Mouse (Mus musculus) splenic B cell, adult 2 months (primary cell): ENCODE results near the gene Lrrc74b.

Experiments
- DNase-seq: peaks from one replicate; pipeline ENCODE4 v3.0.0-alpha.2; 2011; ENCODE audit warnings: low read depth, low spot score
- H3K27me3 ChIP-seq: 2 replicates; pipeline ENCODE4 v1.6.1; 2012; ENCODE audit warnings: mild to moderate bottlenecking, low read length, moderate library complexity, mixed read lengths; ENCODE audit not compliant: control insufficient read depth, poor library complexity, insufficient read depth, severe bottlenecking
- H3K36me3 ChIP-seq: 2 replicates; pipeline ENCODE4 v1.6.1; 2012; ENCODE audit warnings: mild to moderate bottlenecking, low read length, moderate library complexity, mixed read lengths; ENCODE audit not compliant: control insufficient read depth, poor library complexity, insufficient read depth, severe bottlenecking

The Lrrc74b gene

GRCm38 (mm10) chr16:17561128-17561750 is at the start of gene Lrrc74b:
Gene Lrrc74b (minus strand): TSS chr16:17561247.
- no peak for DNase-seq
- Histone ChIP-seq H3K27me3 (no peaks in the 10 kb centered on the region), H3K36me3 (no peaks in the 10 kb centered on the region)

GRCm38 (mm10) chr16:17605684-17606083 is 44.6 kb upstream of the Lrrc74b start:
- Histone ChIP-seq H3K36me3 (no peaks in the 10 kb centered on the region), H3K27me3 (no peaks in the 10 kb centered on the region)
- no peak for DNase-seq

GRCm38 (mm10) chr16:17604941-17605340 is 43.9 kb upstream of the Lrrc74b start:
- Histone ChIP-seq H3K36me3 (no peaks in the 10 kb centered on the region), H3K27me3 (no peaks in the 10 kb centered on the region)
- no peak for DNase-seq

GRCm38 (mm10) chr16:17600944-17601562 is 40.0 kb upstream of the Lrrc74b start:
- no peak for DNase-seq
- no peaks in the 10 kb centered on the region for H3K36me3 ChIP-seq
- no peaks in the 10 kb centered on the region for H3K27me3 ChIP-seq

DNA sequence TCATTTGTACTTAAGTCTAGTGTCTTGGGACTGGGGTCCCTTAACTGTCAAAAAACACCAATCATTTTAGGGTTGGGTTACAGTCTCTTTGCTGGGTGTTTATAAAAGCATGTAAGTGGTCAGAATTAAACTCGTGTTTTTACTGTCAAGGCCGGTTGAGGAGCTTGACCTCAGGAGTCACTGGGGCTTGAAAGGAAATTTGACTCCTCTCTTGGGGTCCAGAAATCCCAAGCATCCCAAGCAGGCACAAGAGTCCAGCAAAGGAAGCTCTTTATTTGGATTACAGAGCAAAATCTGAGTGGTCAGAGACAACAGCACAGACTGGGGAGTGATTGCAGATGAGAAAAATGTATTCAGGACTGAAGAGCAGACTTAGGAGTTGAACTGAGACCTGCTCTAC is 29.7 kb upstream of the Lrrc74b start:
- Histone ChIP-seq H3K27me3 (no peaks in the 10 kb centered on the region), H3K36me3 (no peaks in the 10 kb centered on the region)
- no peak for DNase-seq

DNA sequence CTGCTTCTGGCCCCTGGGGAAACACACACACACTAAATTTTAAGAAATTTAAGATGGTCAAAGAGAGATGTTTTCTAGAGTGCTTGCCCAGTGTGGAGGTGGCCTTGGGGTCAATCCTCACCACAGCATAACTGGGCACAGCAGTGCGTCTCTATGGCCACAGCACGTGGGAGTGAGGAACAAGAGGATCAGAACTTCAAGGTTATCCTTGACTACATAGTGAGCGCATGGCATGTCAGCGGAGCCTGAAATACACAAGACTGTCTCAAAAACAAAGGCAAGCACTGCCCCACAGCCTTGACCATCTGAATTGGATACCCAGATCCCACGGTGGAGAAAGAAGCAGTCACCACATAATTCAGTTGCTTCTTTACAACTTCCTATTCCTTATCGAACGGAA is 23.5 kb upstream of the Lrrc74b start:
- H3K36me3 ChIP-seq = no peaks in the 10 kb centered on the region
- DNase-seq = no peak
- no peaks in the 10 kb centered on the region for H3K27me3 ChIP-seq

GRCm38 (mm10) chr16:17583064-17583463 is 22.0 kb upstream of the Lrrc74b start, which contains the start of gene Slc7a4:
Gene Slc7a4 (minus strand): TSS chr16:17583214.
- Histone ChIP-seq H3K36me3 (no peaks in the 10 kb centered on the region), H3K27me3 (no peaks in the 10 kb centered on the region)
- DNase-seq = peak; percentile 45

DNA sequence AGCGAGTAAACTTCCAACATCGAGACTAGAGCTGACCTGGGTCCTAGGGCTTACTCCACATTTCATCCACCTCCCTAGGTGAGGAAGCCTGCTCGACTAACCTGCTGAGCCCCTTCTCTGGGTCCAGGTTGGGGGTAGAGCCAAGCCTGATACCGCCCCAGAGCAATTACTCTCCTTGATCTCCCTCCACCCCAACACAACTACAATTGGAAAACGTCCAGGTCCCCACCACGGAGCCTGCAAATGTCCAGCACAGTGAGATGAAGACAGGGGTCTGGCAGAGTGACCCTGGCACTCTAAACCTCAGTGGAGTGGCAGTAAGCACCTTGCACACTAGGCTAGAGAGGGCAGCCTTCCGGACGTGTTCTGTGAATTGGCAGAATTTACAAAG is 15.8 kb upstream of the Lrrc74b start:
- no peaks in the 10 kb centered on the region; the same call in 1 of the 2 replicates for H3K27me3 ChIP-seq
- no peaks in the 10 kb centered on the region for H3K36me3 ChIP-seq
- DNase-seq = no peak

DNA sequence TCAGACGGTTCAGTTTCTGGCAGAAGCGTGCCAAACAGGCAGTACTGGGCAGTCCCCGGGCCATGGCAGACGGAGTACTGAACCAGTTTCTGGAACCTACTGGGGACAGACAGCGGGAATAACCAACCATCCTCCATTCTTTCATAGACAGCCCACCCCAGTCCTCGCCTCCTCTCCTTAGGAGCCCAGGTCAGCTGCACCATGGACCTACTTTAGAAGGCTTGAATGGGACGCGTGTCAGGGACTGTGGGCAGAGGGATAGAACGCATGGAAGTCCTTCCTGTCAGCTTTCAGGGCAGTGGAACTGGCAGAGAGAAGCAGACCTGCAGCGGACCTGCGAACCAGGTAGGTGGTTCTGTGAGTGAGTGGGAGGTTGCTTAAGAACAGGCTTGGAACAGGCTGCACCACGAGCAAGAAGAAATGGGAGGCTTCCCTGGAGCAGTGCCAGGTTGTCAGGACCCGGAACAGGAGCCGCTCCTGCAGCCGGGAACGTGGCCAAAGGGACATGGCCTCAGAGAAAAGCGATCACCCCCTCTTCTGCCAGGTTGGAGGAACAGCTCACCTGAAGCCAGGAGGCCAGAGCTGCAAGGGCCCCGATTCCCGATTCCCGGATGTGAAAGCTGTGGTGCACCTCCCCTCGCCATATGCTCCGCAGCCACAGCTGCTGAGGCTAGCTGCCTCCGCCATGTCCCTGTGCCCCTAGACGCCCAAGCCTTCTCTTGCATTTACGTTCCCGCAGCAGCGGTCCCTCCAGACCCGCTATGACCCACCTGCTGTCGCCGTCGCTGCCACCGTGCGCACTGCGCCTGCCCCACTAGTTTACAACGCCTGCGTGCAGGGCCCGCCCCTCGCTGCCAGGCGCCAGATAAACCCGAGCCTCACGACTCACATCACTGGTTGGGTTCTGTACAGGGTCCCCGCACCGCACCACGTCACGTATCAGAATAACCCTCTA is 15.1 kb upstream of the Lrrc74b start:
- DNase-seq = no peak
- Histone ChIP-seq H3K36me3 (no peaks in the 10 kb centered on the region), H3K27me3 (no peaks in the 10 kb centered on the region; the same call in 1 of the 2 replicates)

DNA sequence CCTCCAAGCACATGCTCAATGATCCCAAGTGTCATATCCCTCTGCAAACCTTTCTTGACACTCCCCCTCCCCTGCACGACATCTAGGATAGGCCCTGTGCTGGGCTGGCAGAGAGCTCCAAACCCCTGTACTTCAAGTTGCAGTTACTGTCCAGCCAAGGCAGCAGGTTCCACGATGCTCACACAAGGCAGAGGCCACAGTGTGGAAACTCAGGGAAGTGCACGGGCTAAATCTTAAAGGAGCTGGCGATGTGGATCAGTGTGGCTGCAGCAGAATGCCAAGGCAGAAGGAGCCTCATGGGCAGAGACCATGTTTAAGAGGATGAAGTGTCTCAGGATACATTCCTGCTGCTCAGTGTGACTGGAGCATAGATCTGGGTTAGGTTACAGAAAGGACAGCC is 5.1 kb upstream of the Lrrc74b start:
- DNase-seq = no peak
- Histone ChIP-seq H3K36me3 (no peaks in the 10 kb centered on the region), H3K27me3 (no peaks in the 10 kb centered on the region)

GRCm38 (mm10) chr16:17564771-17565170 is 3.7 kb upstream of the Lrrc74b start:
- Histone ChIP-seq H3K36me3 (no peaks in the 10 kb centered on the region), H3K27me3 (no peaks in the 10 kb centered on the region)
- no peak for DNase-seq

DNA sequence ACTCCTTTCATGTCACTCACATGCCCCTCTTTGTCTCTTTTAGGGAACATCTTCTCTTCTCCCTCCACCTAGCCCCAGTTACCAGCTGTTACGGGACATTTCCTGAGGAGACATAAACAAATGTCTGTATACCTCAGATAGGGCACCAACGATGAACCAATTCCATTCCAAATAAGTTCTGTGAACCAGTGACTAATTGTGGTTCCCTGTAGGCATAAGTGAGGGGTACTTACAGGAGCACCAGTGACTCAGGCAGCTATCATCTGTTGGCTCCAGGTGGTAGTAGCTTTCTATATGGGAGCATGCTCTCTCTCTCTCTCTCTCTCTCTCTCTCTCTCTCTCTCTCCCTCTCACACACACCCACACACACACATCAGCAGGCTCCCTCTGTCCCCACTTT is 3.2 kb upstream of the Lrrc74b start:
- Histone ChIP-seq H3K36me3 (no peaks in the 10 kb centered on the region), H3K27me3 (no peaks in the 10 kb centered on the region)
- no peak for DNase-seq

GRCm38 (mm10) chr16:17563580-17563979 is 2.5 kb upstream of the Lrrc74b start:
- DNase-seq = no peak
- H3K36me3 ChIP-seq = no peaks in the 10 kb centered on the region
- H3K27me3 ChIP-seq = no peaks in the 10 kb centered on the region

DNA sequence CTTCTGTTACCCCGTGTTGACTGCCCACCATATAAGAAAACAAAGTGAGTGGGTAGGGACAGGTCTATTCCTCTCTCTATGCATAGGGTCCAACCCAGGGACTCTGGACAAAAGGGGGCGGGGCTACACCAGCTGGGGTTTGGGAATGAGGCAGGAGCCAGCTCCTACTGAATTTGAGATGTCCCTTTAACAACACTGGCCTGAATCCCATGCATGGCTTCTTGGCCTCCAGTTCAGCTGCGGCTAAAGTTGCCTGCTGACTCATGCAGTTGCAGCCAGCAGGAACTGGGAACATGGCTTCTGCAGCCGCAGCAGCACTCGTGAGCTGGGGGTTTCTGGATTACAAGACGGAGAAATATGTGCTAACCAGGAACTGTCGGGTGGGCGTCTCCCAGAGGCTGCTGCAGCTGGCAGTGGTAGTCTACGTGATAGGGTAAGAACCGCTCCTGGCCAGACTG is 733 bp upstream of the Lrrc74b start, which contains the start of gene P2rx6:
P2rx6 (plus strand) TSS at position 135 of the 458 bp plus-strand sequence.
- H3K27me3 ChIP-seq = no peaks in the 10 kb centered on the region
- no peaks in the 10 kb centered on the region for H3K36me3 ChIP-seq
- DNase-seq = peak; percentile 10
